Mouse (Mus musculus) liver, embryonic 16.5 days (tissue): ENCODE measurements around the gene Nos2. TPM values are rescaled to one million over a fixed set of nuclear protein-coding genes. Genes with fewer than 3 reads are reported as not detected.
"Not testable (repeated sequence)": the region's sequence is repeated elsewhere in the genome, so short reads cannot be mapped to it uniquely, and the experiment has no call there.

Experiments used
- ATAC-seq: fragments of 200-750 bp; cut with Nextera tagmentation; 2 replicates; pipeline ENCODE4 v1.8.0; 2017; ENCODE audit warnings: low read depth, mild to moderate bottlenecking, moderate number of reproducible peaks, moderate library complexity
- H3K27ac ChIP-seq: fragments of 300-500 bp; sonication (generic); 2 replicates; pipeline ENCODE4 v1.5.1; 2014; ENCODE audit warnings: mild to moderate bottlenecking, low read length
- H3K27me3 ChIP-seq: fragments of 300-500 bp; sonication (generic); 2 replicates; pipeline ENCODE4 v1.6.1; 2014; ENCODE audit warnings: low read depth, low read length, mixed read lengths; ENCODE audit not compliant: control insufficient read depth, insufficient read depth
- H3K36me3 ChIP-seq: fragments of 300-500 bp; sonication (generic); 2 replicates; pipeline ENCODE4 v1.6.1; 2014; ENCODE audit warnings: mild to moderate bottlenecking; ENCODE audit not compliant: control insufficient read depth, insufficient read depth
- H3K4me1 ChIP-seq: fragments of 300-500 bp; sonication (generic); 2 replicates; pipeline ENCODE4 v1.6.1; 2014; ENCODE audit warnings: low read depth, low read length, mixed read lengths; ENCODE audit not compliant: control insufficient read depth
- H3K4me2 ChIP-seq: fragments of 300-500 bp; sonication (generic); 2 replicates; pipeline ENCODE4 v1.6.1; 2014; ENCODE audit warnings: low read depth, low read length, mixed read lengths
- H3K4me3 ChIP-seq: fragments of 300-500 bp; sonication (generic); 2 replicates; pipeline ENCODE4 v1.5.1; 2014; ENCODE audit warnings: low read depth, mild to moderate bottlenecking, low read length
- H3K9ac ChIP-seq: fragments of 300-500 bp; sonication (generic); 2 replicates; pipeline ENCODE4 v1.6.1; 2014; ENCODE audit warnings: low read depth, low read length
- H3K9me3 ChIP-seq: fragments of 300-500 bp; sonication (generic); replicated peaks from 2 replicates; pipeline ENCODE4 v1.6.1; 2016; ENCODE audit warnings: low read length; ENCODE audit not compliant: control insufficient read depth
- WGBS: fragments of 180-500 bp; shearing (Covaris S2); extraction: QIAGEN DNeasy Blood & Tissue Kit; methylation state at CpG from one replicate; pipeline ENCODE4 v1.1.7; 2014; ENCODE audit not compliant: insufficient replicate concordance; 5-methylcytosine and 5-hydroxymethylcytosine counted together
- polyA plus RNA-seq: library from polyadenylated mRNA; unstranded; fragments of >200 nt; fragmentation: Nextera tagmentation; extraction: Ambion mirVana; gene quantifications from 2 replicates; pipeline ENCODE4 v1.2.1, GENCODE M21; 2015

The Nos2 gene
- polyA plus RNA-seq, 1 experiment from 2014 or later, result 0.06 TPM

GRCm38 (mm10) chr11:79006417-79006816, 85.8 kb downstream of the Nos2 start:
- no peak overlapping the region for H3K4me3 ChIP-seq
- peaks cover 19% of the 10 kb centered on the region for H3K4me1 ChIP-seq
- H3K9me3 ChIP-seq, result no peaks in the 10 kb centered on the region
- no peak overlapping the region for H3K4me2 ChIP-seq
- WGBS, result 51% methylated on average over 5 of the region's 5 CpGs
- H3K27ac ChIP-seq, result no peak overlapping the region
- H3K36me3 ChIP-seq, result no peaks in the 10 kb centered on the region
- H3K9ac ChIP-seq, result no peak overlapping the region
- no peak for ATAC-seq
- no peaks in the 10 kb centered on the region for H3K27me3 ChIP-seq

- H3K36me3 ChIP-seq, H3K9ac ChIP-seq, H3K27me3 ChIP-seq, H3K27ac ChIP-seq, ATAC-seq, H3K4me3 ChIP-seq, H3K4me2 ChIP-seq, H3K9me3 ChIP-seq: not testable (repeated sequence)
- peaks cover 19% of the 10 kb centered on the region for H3K4me1 ChIP-seq
- WGBS, result 80% methylated on average over 3 of the region's 3 CpGs
These were observed 86.8 kb downstream of the Nos2 start for GRCm38 (mm10) chr11:79007356-79007755.

GRCm38 (mm10) chr11:79008007-79008775, 87.6 kb downstream of the Nos2 start:
- 0 out of 2 replicates have a peak, but pooled peaks have one; percentile 27 for ATAC-seq
- no peak overlapping the region for H3K4me2 ChIP-seq
- H3K9ac ChIP-seq, result no peak overlapping the region
- H3K4me1 ChIP-seq, result peaks cover 10% of the 10 kb centered on the region
- no peaks in the 10 kb centered on the region for H3K27me3 ChIP-seq
- no peaks in the 10 kb centered on the region for H3K36me3 ChIP-seq
- 0 out of 2 replicates have a peak overlapping the region, but pooled peaks have one; percentile 4 for H3K27ac ChIP-seq
- no peak overlapping the region for H3K4me3 ChIP-seq
- no peaks in the 10 kb centered on the region for H3K9me3 ChIP-seq
- WGBS, result 45% methylated on average over 6 of the region's 6 CpGs

GRCm38 (mm10) chr11:79008891-79009290, 88.3 kb downstream of the Nos2 start:
- H3K27me3 ChIP-seq, result no peaks in the 10 kb centered on the region
- H3K4me1 ChIP-seq, result peaks cover 4% of the 10 kb centered on the region
- H3K4me2 ChIP-seq, result no peak overlapping the region
- no peak for ATAC-seq
- no peaks in the 10 kb centered on the region for H3K36me3 ChIP-seq
- no peak overlapping the region for H3K9ac ChIP-seq
- H3K27ac ChIP-seq, result no peak overlapping the region
- WGBS, result 74% methylated on average over 7 of the region's 7 CpGs
- no peaks in the 10 kb centered on the region for H3K9me3 ChIP-seq
- H3K4me3 ChIP-seq, result no peak overlapping the region

Other genes with a start within 250 kb of the Nos2 start
- gene Nlk, start 223.4 kb upstream of the Nos2 start, polyA plus RNA-seq, result 3.2 TPM in 2 replicates
- 13.1 and 15.1 TPM in 2 replicates for gene Ccnq, start 169.1 kb upstream of the Nos2 start, polyA plus RNA-seq
- gene Lyrm9, start 94.2 kb upstream of the Nos2 start, polyA plus RNA-seq, result 11.8 and 13.5 TPM in 2 replicates
- 181 and 206 TPM in 2 replicates for gene Lgals9, start 64.2 kb downstream of the Nos2 start, polyA plus RNA-seq
- gene Ksr1, start 225.6 kb downstream of the Nos2 start, polyA plus RNA-seq, result 1.9 and 2.3 TPM in 2 replicates